Mouse (Mus musculus) heart, embryonic 15.5 days (tissue): Measurements from ENCODE around the gene Uqcc2. TPM values are rescaled to one million over a fixed set of nuclear protein-coding genes. Genes with fewer than 3 reads are reported as not detected.

Experiments used
- ATAC-seq: fragments of 200-750 bp; cut with Nextera tagmentation; replicated peaks from 2 replicates; pipeline ENCODE4 v1.8.0; 2017; ENCODE audit warnings: low read depth, moderate TSS enrichment; ENCODE audit not compliant: insufficient number of reproducible peaks, insufficient read depth, low FRiP score
- H3K27ac ChIP-seq: fragments of 300-500 bp; sonication (generic); 2 replicates; pipeline ENCODE4 v1.5.1; 2015; ENCODE audit warnings: mild to moderate bottlenecking, inconsistent platforms
- H3K27me3 ChIP-seq: fragments of 300-500 bp; sonication (generic); 2 replicates; pipeline ENCODE4 v1.6.1; 2015; ENCODE audit warnings: inconsistent platforms
- H3K36me3 ChIP-seq: fragments of 300-500 bp; sonication (generic); 2 replicates; pipeline ENCODE4 v1.6.1; 2015; ENCODE audit warnings: mild to moderate bottlenecking, inconsistent platforms
- H3K4me1 ChIP-seq: fragments of 300-500 bp; sonication (generic); replicated peaks from 2 replicates; pipeline ENCODE4 v1.6.1; 2015; ENCODE audit warnings: inconsistent platforms
- H3K4me2 ChIP-seq: fragments of 300-500 bp; sonication (generic); 2 replicates; pipeline ENCODE4 v1.6.1; 2015; ENCODE audit warnings: inconsistent platforms, mild to moderate bottlenecking, moderate library complexity
- H3K4me3 ChIP-seq: fragments of 300-500 bp; sonication (generic); 2 replicates; pipeline ENCODE4 v1.5.1; 2015; ENCODE audit warnings: mild to moderate bottlenecking, inconsistent platforms
- H3K9ac ChIP-seq: fragments of 300-500 bp; sonication (generic); 2 replicates; pipeline ENCODE4 v1.6.1; 2015; ENCODE audit warnings: mild to moderate bottlenecking, inconsistent platforms
- H3K9me3 ChIP-seq: fragments of 300-500 bp; sonication (generic); replicated peaks from 2 replicates; pipeline ENCODE4 v1.6.1; 2016; ENCODE audit warnings: inconsistent platforms
- WGBS: fragments of 180-500 bp; shearing (Covaris S2); methylation state at CpG from one replicate; pipeline ENCODE4 v1.1.7; 2015; ENCODE audit warnings: mixed read lengths; 5-methylcytosine and 5-hydroxymethylcytosine counted together
- microRNA-seq: library from miRNA; unstranded; fragments of <30 nt; microRNA quantifications from one replicate; pipeline ENCODE4, GENCODE M21; 2016
- polyA plus RNA-seq: library from polyadenylated mRNA; unstranded; fragments of >200 nt; fragmentation: Nextera tagmentation; extraction: Ambion mirVana; gene quantifications from 2 replicates; pipeline ENCODE4 v1.2.1, GENCODE M21; 2015

The Uqcc2 gene
- polyA plus RNA-seq, 1 experiment from 2014 or later = 292 TPM

DNA sequence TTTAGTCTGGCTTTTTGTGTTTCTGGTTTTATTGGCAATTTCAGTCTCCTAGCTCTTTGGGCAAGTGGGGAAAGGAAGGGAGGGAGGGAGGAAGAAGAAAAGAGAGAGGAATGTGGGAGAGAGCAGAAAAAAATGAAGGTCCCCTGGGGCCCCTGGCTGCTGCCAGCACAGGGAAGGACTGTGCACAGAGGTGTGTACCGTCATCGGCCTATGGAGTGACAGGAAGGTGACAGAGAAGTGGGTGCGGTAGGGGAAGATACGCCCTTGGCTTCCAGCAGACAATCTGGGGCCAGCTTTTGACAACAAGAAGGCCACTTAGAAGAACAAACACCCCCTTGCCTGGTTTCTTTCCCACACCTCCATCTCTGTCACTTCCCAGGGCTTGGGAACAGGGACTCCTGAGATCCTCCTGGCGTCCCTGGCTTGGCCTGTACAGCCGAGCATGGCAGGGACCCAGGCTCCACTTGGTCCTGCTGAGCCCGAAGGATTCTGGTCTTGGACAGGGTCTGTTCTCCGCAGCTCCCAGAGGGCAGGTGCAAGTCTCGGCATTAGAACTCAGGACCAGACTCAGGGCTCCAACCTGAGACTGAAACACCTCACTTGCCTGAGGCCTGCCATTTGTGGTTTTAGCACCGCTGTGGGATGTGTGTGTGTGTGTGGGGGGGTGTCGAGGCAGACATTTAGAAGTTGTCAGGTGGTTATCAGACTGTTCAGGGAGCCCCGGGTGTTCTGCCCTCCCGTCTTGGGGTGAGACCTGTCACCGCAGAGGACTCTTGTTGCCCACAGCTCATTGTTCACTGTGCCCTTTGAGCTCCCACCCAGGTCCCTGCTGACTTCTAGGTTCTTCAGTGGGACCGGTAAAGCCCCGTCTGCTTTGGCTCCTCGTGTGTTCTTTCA lies 58.6 kb downstream of the Uqcc2 start:
- no peak for ATAC-seq
- Histone ChIP-seq H3K27ac (no peak overlapping the region), H3K27me3 (no peaks in the 10 kb centered on the region), H3K9ac (no peak overlapping the region), H3K4me1 (peaks cover 16% of the 10 kb centered on the region), H3K36me3 (no peaks in the 10 kb centered on the region), H3K9me3 (no peaks in the 10 kb centered on the region), H3K4me2 (no peak overlapping the region), H3K4me3 (no peak overlapping the region)
- 59% methylated on average over 17 of the region's 17 CpGs for WGBS

- 55% methylated on average over 6 of the region's 6 CpGs for WGBS
- ATAC-seq = no peak
- H3K4me1 ChIP-seq = peaks cover 15% of the 10 kb centered on the region
- H3K4me2 ChIP-seq = no peak overlapping the region
- H3K36me3 ChIP-seq = no peaks in the 10 kb centered on the region
- no peaks in the 10 kb centered on the region for H3K9me3 ChIP-seq
- no peak overlapping the region for H3K4me3 ChIP-seq
- H3K27me3 ChIP-seq = no peaks in the 10 kb centered on the region
- H3K9ac ChIP-seq = no peak overlapping the region
- H3K27ac ChIP-seq = no peak overlapping the region
Measured at GRCm38 (mm10) chr17:27074236-27074635, 59.5 kb downstream of the Uqcc2 start.

DNA sequence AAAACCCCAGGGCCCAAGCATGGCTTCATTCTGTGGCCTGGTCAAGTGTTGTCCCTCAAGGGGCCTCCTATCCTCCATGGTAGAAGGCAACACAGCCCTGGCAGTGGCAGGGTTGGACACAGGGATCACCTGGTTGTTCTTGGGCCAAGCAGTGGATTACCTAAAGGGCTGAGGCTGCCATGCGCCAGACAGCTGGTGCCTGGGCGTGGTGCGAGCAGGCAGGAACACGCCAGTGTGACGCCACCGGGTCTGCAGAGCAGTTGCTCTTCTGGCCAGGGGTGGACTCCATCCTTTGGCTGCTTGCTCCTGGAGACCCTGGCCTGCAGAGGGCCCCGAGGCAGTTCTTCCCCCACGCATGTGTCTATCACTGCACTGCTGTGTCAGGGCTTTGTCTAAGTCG lies 59.9 kb downstream of the Uqcc2 start:
- ATAC-seq = no peak; the same call in 1 of the 2 replicates
- H3K27ac ChIP-seq = no peak overlapping the region
- no peaks in the 10 kb centered on the region for H3K27me3 ChIP-seq
- 72% methylated on average over 9 of the region's 9 CpGs for WGBS
- H3K4me2 ChIP-seq = no peak overlapping the region
- H3K36me3 ChIP-seq = no peaks in the 10 kb centered on the region
- H3K4me3 ChIP-seq = no peak overlapping the region
- no peaks in the 10 kb centered on the region for H3K9me3 ChIP-seq
- H3K4me1 ChIP-seq = peaks cover 15% of the 10 kb centered on the region
- no peak overlapping the region for H3K9ac ChIP-seq

DNA sequence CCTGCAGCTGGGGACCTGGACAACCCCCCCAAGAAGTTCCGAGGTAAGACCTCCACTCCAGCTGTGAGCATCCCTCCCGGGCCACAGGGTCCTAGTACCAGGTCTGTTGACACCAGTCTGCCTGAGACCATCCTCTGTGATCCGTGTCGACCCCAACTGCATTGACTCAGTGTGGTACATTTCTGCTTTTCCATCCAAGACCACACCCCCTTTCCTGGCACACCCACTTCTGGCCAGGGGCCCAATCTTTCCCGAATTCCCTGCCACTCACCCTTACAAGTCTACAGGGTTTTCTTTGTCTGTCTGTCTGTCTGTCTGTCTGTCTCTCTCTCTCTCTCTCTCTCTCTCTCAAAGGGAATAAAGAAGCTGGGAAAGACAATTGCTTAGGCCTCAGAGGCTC lies 60.6 kb downstream of the Uqcc2 start:
- no peak for ATAC-seq
- Histone ChIP-seq H3K36me3 (no peaks in the 10 kb centered on the region), H3K9me3 (no peaks in the 10 kb centered on the region), H3K4me1 (peaks cover 15% of the 10 kb centered on the region), H3K9ac (no peak overlapping the region), H3K27ac (no peak overlapping the region), H3K4me2 (no peak overlapping the region), H3K27me3 (no peaks in the 10 kb centered on the region), H3K4me3 (no peak overlapping the region)
- 71% methylated on average over 5 of the region's 5 CpGs for WGBS

Small RNA genes within 50 kb of the gene (microRNA-seq; reads per million reads assigned to microRNA genes)
- not detected for gene Mir7677

Other genes starting within 250 kb of the Uqcc2 start
- 5.3 and 7.4 TPM in 2 replicates for gene Kifc5b, start 216.8 kb downstream of the Uqcc2 start, polyA plus RNA-seq
- gene Phf1, start 200.9 kb downstream of the Uqcc2 start, polyA plus RNA-seq = 7.3 and 9.5 TPM in 2 replicates
- gene Cuta, start 194.3 kb downstream of the Uqcc2 start, polyA plus RNA-seq = 144 and 160 TPM in 2 replicates
- gene Syngap1, start 192.7 kb downstream of the Uqcc2 start, polyA plus RNA-seq = 0.60 and 1.0 TPM in 2 replicates
- gene Zbtb9, start 160.7 kb downstream of the Uqcc2 start, polyA plus RNA-seq = 8.3 and 10.2 TPM in 2 replicates
- gene Bak1, start 104.9 kb downstream of the Uqcc2 start, polyA plus RNA-seq = 4.7 and 5.7 TPM in 2 replicates
- gene Itpr3, start 76.6 kb downstream of the Uqcc2 start, polyA plus RNA-seq = 1.4 and 2.8 TPM in 2 replicates
- gene Ip6k3, start 33.9 kb upstream of the Uqcc2 start, polyA plus RNA-seq = 0.35 and 0.43 TPM in 2 replicates
- 7.2 and 10.5 TPM in 2 replicates for gene Lemd2, start 70.6 kb upstream of the Uqcc2 start, polyA plus RNA-seq